Mouse (Mus musculus): ENCODE data around the gene Lmo4.

DNA sequence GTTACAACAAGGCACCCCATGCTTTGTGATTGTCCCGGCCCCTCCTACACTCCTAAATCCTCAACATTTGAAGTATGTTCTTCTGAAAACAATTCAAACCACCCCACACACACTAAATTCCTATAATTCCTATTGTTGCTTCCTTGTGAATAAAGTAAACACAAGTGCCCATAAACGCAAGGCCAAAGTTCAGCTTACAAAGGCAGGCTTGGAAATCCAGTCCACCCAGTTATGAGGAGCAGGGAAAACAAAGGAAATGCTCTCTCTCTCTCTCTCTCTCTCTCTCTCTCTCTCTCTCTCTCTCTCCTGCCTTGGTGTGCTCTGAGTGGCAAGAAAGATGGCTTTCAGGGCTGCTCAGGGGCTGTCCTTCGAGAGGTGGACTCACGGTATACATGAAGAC, 61.0 kb downstream of the Lmo4 start:
- TF ChIP-seq CTCF (IDR thresholded peaks at IDR 0.05) (no peak), EP300 (IDR thresholded peaks at IDR 0.05) (no peak)

Measured in lung, postnatal 0 days (tissue).